Mouse (Mus musculus): ENCODE results near the gene Akap2.

DNA sequence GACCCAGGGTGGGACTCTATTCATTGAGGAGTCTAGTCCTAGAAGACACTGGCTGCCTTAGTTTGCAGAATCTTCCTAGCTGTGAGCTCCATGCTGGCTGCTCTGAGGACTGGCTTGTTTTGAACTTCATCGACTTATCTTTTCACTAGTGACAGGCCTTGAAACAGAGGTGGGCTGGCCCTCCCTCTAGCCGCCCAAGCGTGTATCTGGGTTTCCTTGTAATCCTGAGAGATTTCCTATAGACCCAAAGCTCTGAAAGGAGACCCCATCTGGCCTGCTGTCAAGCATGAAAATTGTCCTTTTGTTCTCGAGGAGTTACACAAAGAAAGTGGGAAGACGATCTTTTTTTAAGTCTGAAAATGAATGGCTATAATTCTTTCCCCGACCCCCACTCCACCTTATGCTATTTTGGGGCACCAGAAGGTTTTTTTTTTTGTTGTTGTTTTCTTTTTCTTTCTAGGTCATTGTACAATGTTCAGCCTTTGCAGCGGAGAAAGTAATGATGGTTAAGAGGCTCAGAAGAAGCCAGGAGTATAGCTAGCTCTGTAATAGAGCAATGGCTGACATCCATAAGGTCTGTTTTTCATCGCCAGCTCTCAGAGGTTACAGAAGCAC, 107.3 kb downstream of the Akap2 start:
- TF ChIP-seq CTCF (IDR thresholded peaks at IDR 0.05; ENCODE audit: insufficient read depth, low read length) = no peak
- no peak for TF ChIP-seq POLR2A (IDR thresholded peaks at IDR 0.05; ENCODE audit: borderline replicate concordance, extremely low read depth, low read depth, low read length)
